Mouse (Mus musculus) CH12.LX (cell line): ENCODE measurements around the gene Cdh23. TPM values are rescaled to one million over a fixed set of nuclear protein-coding genes. Genes with fewer than 3 reads are reported as not detected.

ENCODE experiments used
- DNase-seq: peaks from one replicate; pipeline ENCODE4 v3.0.0-alpha.2; 2013; ENCODE audit errors: extremely low read depth
- H3K27ac ChIP-seq: 2 replicates; pipeline ENCODE4 v1.5.1; 2012; ENCODE audit warnings: low read depth, mild to moderate bottlenecking, control low read depth, moderate library complexity; ENCODE audit not compliant: insufficient read depth
- H3K27me3 ChIP-seq: replicated peaks from 2 replicates; pipeline ENCODE3; 2012; ENCODE audit warnings: inconsistent platforms
- H3K36me3 ChIP-seq, 2 experiments: replicated peaks in 1 of 2; 2 replicates each; pipeline versions ENCODE3 to v1.6.1; 2012; ENCODE audit warnings: inconsistent platforms in 1 of 2, low read length in 1 of 2, mild to moderate bottlenecking in 1 of 2, mixed read lengths in 1 of 2, moderate library complexity in 1 of 2; ENCODE audit not compliant: control insufficient read depth in 1 of 2, insufficient read depth in 1 of 2
- H3K4me1 ChIP-seq, 2 experiments: 2 replicates each; pipeline ENCODE4 v1.6.1; 2012; ENCODE audit warnings: inconsistent platforms in 1 of 2, moderate library complexity in 1 of 2; ENCODE audit not compliant: insufficient read depth in 2 of 2, control insufficient read depth in 1 of 2
- H3K4me2 ChIP-seq: 2 replicates; pipeline ENCODE4 v1.6.1; 2012; ENCODE audit warnings: low read depth, mild to moderate bottlenecking, control low read depth; ENCODE audit not compliant: poor library complexity, insufficient read depth, severe bottlenecking
- H3K4me3 ChIP-seq, 3 experiments: fragments of 150-350 bp in 1 of 3; sonication (generic) in 1 of 3; replicated peaks in 1 of 3; 2 replicates each; pipeline versions ENCODE3 to v1.5.1; 2011 to 2012; ENCODE audit warnings: low read depth in 2 of 3, low read length in 2 of 3, mild to moderate bottlenecking in 2 of 3, moderate library complexity in 2 of 3, control low read depth in 1 of 3, improper control_type of control experiment in 1 of 3, inconsistent platforms in 1 of 3, mixed read lengths in 1 of 3; ENCODE audit not compliant: poor library complexity in 1 of 3
- H3K79me2 ChIP-seq: replicated peaks from 2 replicates; pipeline ENCODE4 v1.6.1; 2012; ENCODE audit warnings: mild to moderate bottlenecking, moderate library complexity; ENCODE audit not compliant: control insufficient read depth, poor library complexity, insufficient read depth, severe bottlenecking; ENCODE audit errors: extremely low read depth
- H3K9ac ChIP-seq: 2 replicates; pipeline ENCODE4 v1.6.1; 2012; ENCODE audit warnings: low read depth, mild to moderate bottlenecking, control low read depth, moderate library complexity; ENCODE audit not compliant: insufficient read depth
- H3K9me3 ChIP-seq: replicated peaks from 2 replicates; pipeline ENCODE3; 2012; ENCODE audit warnings: low read length, inconsistent platforms, mixed read lengths
- CHD2 ChIP-seq: IDR thresholded peaks from 2 replicates; pipeline ENCODE4 v1.6.1; 2011; ENCODE audit warnings: low read length, improper control_type of control experiment
- E2F4 ChIP-seq: IDR thresholded peaks from 2 replicates; pipeline ENCODE4 v1.6.1; 2011; ENCODE audit warnings: low read depth, low read length, improper control_type of control experiment; ENCODE audit not compliant: insufficient replicate concordance
- ELF1 ChIP-seq: IDR thresholded peaks from 2 replicates; pipeline ENCODE4 v1.6.1; 2014; ENCODE audit warnings: low read depth, mild to moderate bottlenecking, inconsistent platforms, low read length, improper control_type of control experiment
- GABPA ChIP-seq: IDR thresholded peaks from 2 replicates; pipeline ENCODE4 v1.6.1; 2012; ENCODE audit warnings: low read depth, low read length, improper control_type of control experiment, inconsistent platforms; ENCODE audit not compliant: insufficient replicate concordance
- HCFC1 ChIP-seq: IDR thresholded peaks from 2 replicates; pipeline ENCODE4 v1.6.1; 2012; ENCODE audit warnings: low read depth, mild to moderate bottlenecking, inconsistent platforms, low read length, improper control_type of control experiment
- IRF4 ChIP-seq: IDR thresholded peaks from 2 replicates; pipeline ENCODE4 v1.6.1; 2014; ENCODE audit warnings: low read depth, mild to moderate bottlenecking, inconsistent platforms, low read length, improper control_type of control experiment
- JUN ChIP-seq: IDR thresholded peaks from 2 replicates; pipeline ENCODE4 v1.6.1; 2011; ENCODE audit warnings: low read depth, mild to moderate bottlenecking, low read length, improper control_type of control experiment, moderate library complexity; ENCODE audit not compliant: insufficient read depth
- JUND ChIP-seq: conservative IDR thresholded peaks from 2 replicates; pipeline ENCODE4 v1.6.1; 2011; ENCODE audit warnings: low read depth, low read length, improper control_type of control experiment
- MAX ChIP-seq: IDR thresholded peaks from 2 replicates; pipeline ENCODE4 v1.6.1; 2011; ENCODE audit warnings: low read length, improper control_type of control experiment
- PAX5 ChIP-seq: IDR thresholded peaks from 2 replicates; pipeline ENCODE4 v1.6.1; 2012; ENCODE audit warnings: low read length, inconsistent platforms, mixed read lengths
- POLR2A ChIP-seq: IDR thresholded peaks from 2 replicates; pipeline ENCODE4 v1.6.1; 2011; ENCODE audit warnings: low read depth, mild to moderate bottlenecking, improper control_type of control experiment, low read length
- POLR2AphosphoS2 ChIP-seq: IDR thresholded peaks from 2 replicates; pipeline ENCODE4 v1.6.1; 2011; ENCODE audit warnings: low read depth, low read length, improper control_type of control experiment
- RAD21 ChIP-seq: IDR thresholded peaks from 2 replicates; pipeline ENCODE4 v1.6.1; 2011; ENCODE audit warnings: low read depth, mild to moderate bottlenecking, low read length, improper control_type of control experiment, moderate library complexity
- SIN3A ChIP-seq: IDR thresholded peaks from 2 replicates; pipeline ENCODE4 v1.6.1; 2012; ENCODE audit warnings: low read length, improper control_type of control experiment, inconsistent platforms
- SMC3 ChIP-seq: IDR thresholded peaks from 2 replicates; pipeline ENCODE4 v1.6.1; 2011; ENCODE audit warnings: low read depth, low read length, improper control_type of control experiment
- TBP ChIP-seq: conservative IDR thresholded peaks from 2 replicates; pipeline ENCODE4 v1.6.1; 2011; ENCODE audit warnings: low read depth, low read length, improper control_type of control experiment
- UBTF ChIP-seq: IDR thresholded peaks from 2 replicates; pipeline ENCODE4 v1.6.1; 2012; ENCODE audit warnings: low read depth, mild to moderate bottlenecking, inconsistent platforms, low read length, improper control_type of control experiment, moderate library complexity
- USF1 ChIP-seq: IDR thresholded peaks from 2 replicates; pipeline ENCODE4 v1.6.1; 2014; ENCODE audit warnings: low read depth, mild to moderate bottlenecking, inconsistent platforms, low read length, improper control_type of control experiment
- USF2 ChIP-seq: conservative IDR thresholded peaks from 2 replicates; pipeline ENCODE4 v1.6.1; 2011; ENCODE audit warnings: low read depth, low read length, improper control_type of control experiment
- ZC3H11A ChIP-seq: IDR thresholded peaks from 2 replicates; pipeline ENCODE4 v1.6.1; 2012; ENCODE audit warnings: low read depth, mild to moderate bottlenecking, inconsistent platforms, low read length, improper control_type of control experiment
- ZKSCAN1 ChIP-seq: IDR thresholded peaks from 2 replicates; pipeline ENCODE4 v1.6.1; 2012; ENCODE audit warnings: low read depth, inconsistent platforms, low read length, improper control_type of control experiment, borderline replicate concordance
- dilution Hi-C: fragments of 300-500 bp; cut with MboI; formaldehyde crosslinking; loops from 2 replicates; pipeline ENCODE4 v1.14.3; 2020; ENCODE audit warnings: low sequenced_read_pairs; ENCODE audit not compliant: extremely low pct_unique_long_range_greater_than_20kb, extremely low pct_ligation_motif_present
- in situ Hi-C: fragments of 300-500 bp; cut with MboI; formaldehyde crosslinking; loops from 3 replicates; pipeline ENCODE4 v1.14.3; 2019; ENCODE audit warnings: low sequenced_read_pairs, low pct_ligation_motif_present, low pct_unique_long_range_greater_than_20kb, mixed read lengths
- polyA plus RNA-seq: library from polyadenylated mRNA; unstranded; fragments of >175 nt; gene quantifications from 2 replicates; pipeline ENCODE4 v1.2.1, GENCODE M21; 2012; ENCODE audit warnings: low read depth; ENCODE audit not compliant: insufficient read length
- total RNA-seq, 2 experiments: library from RNA; depleted of rRNA; stranded (reverse); fragments of 300-350 nt in 1 of 2; fragments of >200 nt in 1 of 2; gene quantifications; 2 replicates each; pipeline ENCODE4 v1.2.3; 2012 to 2014

Cdh23 gene
- total and polyA plus RNA-seq, 3 experiments = 0.20 to 0.73 (median 0.30) TPM

DNA sequence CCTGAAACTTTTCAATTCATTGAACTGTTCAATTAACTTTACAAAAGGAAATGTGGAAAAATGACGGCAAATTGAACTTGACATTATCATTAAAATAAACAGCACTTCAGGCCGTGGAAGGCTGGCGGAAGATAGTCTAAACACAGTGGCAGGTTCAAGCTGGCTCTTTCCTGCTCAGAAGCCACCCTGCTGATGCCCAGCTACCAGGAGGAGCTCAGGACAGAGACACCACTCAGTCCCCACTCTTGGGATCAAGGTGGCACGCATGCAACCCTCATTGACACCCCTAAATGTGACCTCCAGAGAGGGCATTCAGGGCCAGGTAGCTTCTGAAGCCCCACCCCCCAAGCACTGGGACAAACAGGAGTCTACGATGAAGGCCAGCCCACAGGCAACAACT lies 89.1 kb downstream of the Cdh23 start:
- in situ Hi-C loops = no loop called here
- H3K27me3 ChIP-seq = peaks cover 97% of the 10 kb centered on the region
- TF ChIP-seq GABPA (no peak), ZKSCAN1 (no peak), USF2 (no peak), PAX5 (no peak), HCFC1 (no peak)

DNA sequence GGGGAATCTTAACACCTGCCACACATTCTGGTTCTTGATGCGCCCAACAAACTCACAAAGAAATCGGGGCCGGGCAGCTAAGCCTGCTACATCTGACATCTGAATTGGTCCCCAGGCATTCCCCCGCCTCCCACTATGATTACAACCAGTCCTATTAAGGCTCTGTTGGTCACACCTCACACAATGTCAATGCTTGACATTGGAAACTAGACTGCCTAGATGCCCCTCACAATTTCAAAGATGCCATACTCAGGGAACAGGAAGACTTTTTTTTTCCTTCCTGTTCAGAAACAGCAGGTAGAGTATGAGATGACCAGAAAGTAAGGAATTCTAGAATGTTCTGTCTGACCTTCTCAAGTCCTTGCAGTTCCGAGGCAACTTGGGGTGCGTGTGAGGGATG lies 89.6 kb downstream of the Cdh23 start:
- DNase-seq = no peak
- Histone ChIP-seq H3K27me3 (peaks cover 97% of the 10 kb centered on the region), H3K79me2 (no peaks in the 10 kb centered on the region), H3K4me3 (no peak overlapping the region), H3K9ac (no peak overlapping the region), H3K36me3 (no peaks in the 10 kb centered on the region), H3K4me2 (no peak overlapping the region), H3K27ac (no peak overlapping the region), H3K4me1 (no peaks in the 10 kb centered on the region), H3K9me3 (no peaks in the 10 kb centered on the region)
- in situ Hi-C loops = no loop called here
- dilution Hi-C loops = no loop called here
- TF ChIP-seq RAD21 = no peak
- TF ChIP-seq POLR2AphosphoS2 = no peak
- no peak for TF ChIP-seq GABPA
- no peak for TF ChIP-seq SIN3A
- TF ChIP-seq JUN = no peak
- TF ChIP-seq USF2 = no peak
- no peak for TF ChIP-seq MAX
- no peak for TF ChIP-seq UBTF
- TF ChIP-seq IRF4 = no peak
- TF ChIP-seq E2F4 = no peak
- no peak for TF ChIP-seq CHD2
- TF ChIP-seq ZKSCAN1 = no peak
- TF ChIP-seq SMC3 = no peak
- TF ChIP-seq ELF1 = no peak
- TF ChIP-seq USF1 = no peak
- TF ChIP-seq ZC3H11A = no peak
- no peak for TF ChIP-seq TBP
- TF ChIP-seq JUND = no peak
- TF ChIP-seq POLR2A = no peak

More for the DNA sequence above, 89.1 kb downstream of the Cdh23 start:
- Histone ChIP-seq H3K36me3 (no peaks in the 10 kb centered on the region), H3K27ac (no peak overlapping the region), H3K4me2 (no peak overlapping the region), H3K9me3 (no peaks in the 10 kb centered on the region), H3K79me2 (no peaks in the 10 kb centered on the region), H3K9ac (no peak overlapping the region), H3K4me3 (no peak overlapping the region), H3K4me1 (no peaks in the 10 kb centered on the region)
- dilution Hi-C loops = no loop called here
- no peak for DNase-seq
